ENCODE assay signal across 9 mouse cellular contexts in genomic region chr4:133024969-133025685, GRCm38 (mm10). TPM values are rescaled to one million over a fixed set of nuclear protein-coding genes. Genes with fewer than 3 reads are reported as not detected.
DNase-seq lines count a peak whose midpoint lies in the region; ATAC-seq and TF ChIP-seq lines count a peak whose summit lies in the region.
"Had no signal": no experiment of that assay in that cellular context is flagged by ENCODE, and none has a peak within 500 bp of the region (broad histone marks: within the 10 kb centered on the region; RNA-seq: fewer than 3 reads in every experiment).

No protein-coding gene starts in this region.

- WGBS in embryonic facial prominence, embryonic 11.5 days, result 33% methylated on average over 10 of the region's 10 CpGs
- WGBS in heart, postnatal 0 days, result 8% methylated on average over 8 of the region's 10 CpGs
- 8% methylated on average over 10 of the region's 10 CpGs for WGBS in stomach, embryonic 14.5 days

- peak overlapping the region; percentile 59; the same call in 1 of the 2 replicates for H3K27ac ChIP-seq in embryonic facial prominence, embryonic 11.5 days (replicated peaks; ENCODE audit: low read depth, low read length)
- H3K27ac ChIP-seq in heart, postnatal 0 days (ENCODE audit: low read depth), result peak overlapping the region; percentile 63
- H3K27ac ChIP-seq in stomach, embryonic 14.5 days (ENCODE audit: low read length), result peak overlapping the region; percentile 75

- no peak overlapping the region for H3K4me3 ChIP-seq in embryonic facial prominence, embryonic 11.5 days (ENCODE audit: low read depth, low read length)
- no peak overlapping the region for H3K4me3 ChIP-seq in heart, postnatal 0 days (ENCODE audit: low read depth, low read length)
- H3K4me3 ChIP-seq in stomach, embryonic 14.5 days (ENCODE audit: low read depth, low read length), result no peak overlapping the region

- TF ChIP-seq CTCF in heart, postnatal 0 days (IDR thresholded peaks at IDR 0.05; ENCODE audit: low read depth), result no peak

- peak; percentile 45 for DNase-seq in left cerebral cortex, postnatal 4 days
- DNase-seq in left cerebral cortex, adult 8-10 months (ENCODE audit: low spot score in 2 of 2), result no peak
- DNase-seq in embryonic facial prominence, embryonic 11.5 days (ENCODE audit: low spot score), result no peak
- DNase-seq in heart, postnatal 0 days (ENCODE audit: low spot score), result peak; percentile 37
- peak; percentile 70 to 87 for DNase-seq in kidney, postnatal 25 days
- no peak for DNase-seq in adipocyte (ENCODE audit: low spot score)
- DNase-seq in frontal cortex, adult 2 months (ENCODE audit: extremely low spot score in 1 of 2, low spot score in 1 of 2), result no peak

- no peak for ATAC-seq in embryonic facial prominence, embryonic 11.5 days (replicated peaks; ENCODE audit: insufficient number of reproducible peaks, low FRiP score, low TSS enrichment, low read depth)
- ATAC-seq in heart, postnatal 0 days (ENCODE audit: insufficient read depth, low read depth), result peak; percentile 25
- ATAC-seq in stomach, embryonic 14.5 days (ENCODE audit: insufficient number of reproducible peaks, insufficient read depth, low FRiP score, low read depth), result peak; percentile 34; the same call in 1 of the 2 replicates

- no peak overlapping the region for H3K9ac ChIP-seq in embryonic facial prominence, embryonic 11.5 days (replicated peaks; ENCODE audit: low read length)
- 0 out of 2 replicates have a peak overlapping the region, but pooled peaks have one; percentile 20 for H3K9ac ChIP-seq in heart, postnatal 0 days (replicated peaks; ENCODE audit: low read depth, low read length)
- H3K9ac ChIP-seq in stomach, embryonic 14.5 days (replicated peaks; ENCODE audit: low read depth, low read length), result no peak overlapping the region

- H3K36me3 ChIP-seq in embryonic facial prominence, embryonic 11.5 days (replicated peaks; ENCODE audit: control insufficient read depth, insufficient read depth, low read depth, low read length), result no peaks in the 10 kb centered on the region
- no peaks in the 10 kb centered on the region for H3K36me3 ChIP-seq in heart, postnatal 0 days (replicated peaks; ENCODE audit: control insufficient read depth, insufficient read depth, low read length)
- H3K36me3 ChIP-seq in stomach, embryonic 14.5 days (ENCODE audit: control insufficient read depth, insufficient read depth, low read length), result no peaks in the 10 kb centered on the region; the same call in 1 of the 2 replicates

- intact Hi-C loops in left cerebral cortex, postnatal 4 days (cut with DNase I), result no loop called here

- no peaks in the 10 kb centered on the region for H3K27me3 ChIP-seq in embryonic facial prominence, embryonic 11.5 days (ENCODE audit: control insufficient read depth, insufficient read depth, low read length)
- no peaks in the 10 kb centered on the region for H3K27me3 ChIP-seq in heart, postnatal 0 days (ENCODE audit: control insufficient read depth, insufficient read depth, low read length)
- no peaks in the 10 kb centered on the region for H3K27me3 ChIP-seq in stomach, embryonic 14.5 days (ENCODE audit: control insufficient read depth, insufficient read depth, low read length)

- no peak overlapping the region; the same call in 1 of the 2 replicates for H3K4me2 ChIP-seq in embryonic facial prominence, embryonic 11.5 days (ENCODE audit: low read depth, low read length)
- no peak overlapping the region for H3K4me2 ChIP-seq in heart, postnatal 0 days (ENCODE audit: low read depth, low read length)
- H3K4me2 ChIP-seq in stomach, embryonic 14.5 days (replicated peaks; ENCODE audit: low read depth, low read length), result peak overlapping the region; percentile 7; the same call in 1 of the 2 replicates

- H3K4me1 ChIP-seq in embryonic facial prominence, embryonic 11.5 days (ENCODE audit: control insufficient read depth, insufficient read depth, low read length), result peaks cover 35% of the 10 kb centered on the region
- peaks cover 76% of the 10 kb centered on the region for H3K4me1 ChIP-seq in heart, postnatal 0 days (ENCODE audit: control insufficient read depth, insufficient read depth)
- peaks cover 70% of the 10 kb centered on the region for H3K4me1 ChIP-seq in stomach, embryonic 14.5 days (ENCODE audit: control insufficient read depth, insufficient read depth, low read length)

- H3K9me3 ChIP-seq in embryonic facial prominence, embryonic 11.5 days (replicated peaks; ENCODE audit: control insufficient read depth, low read length), result no peaks in the 10 kb centered on the region
- H3K9me3 ChIP-seq in heart, postnatal 0 days (replicated peaks; ENCODE audit: control insufficient read depth, low read length), result no peaks in the 10 kb centered on the region
- no peaks in the 10 kb centered on the region for H3K9me3 ChIP-seq in stomach, embryonic 14.5 days (ENCODE audit: control insufficient read depth, low read depth, low read length)
- H3K9me3 ChIP-seq: G1E had no signal

- TF ChIP-seq EP300 in heart, postnatal 0 days (IDR thresholded peaks at IDR 0.05; ENCODE audit: low read depth), result no peak

RNA-seq across cellular contexts. Expression of gene Ahdc1, which starts 14.1 kb away (rescaled TPM):
- 100 to 1,000 TPM in 1 of 2 experiments, 10 to 100 TPM in 1; 94.1 to 102 TPM for total RNA-seq in left cerebral cortex, postnatal 4 days (2021)
- total RNA-seq in left cerebral cortex, adult 8-10 months (2022), result 100 to 1,000 TPM in 2 of 4 experiments, 10 to 100 TPM in 2; 95.7 to 104 (median 99.7) TPM
- 6.6 and 7.7 TPM in 2 replicates for polyA plus RNA-seq in embryonic facial prominence, embryonic 11.5 days (2014; fragmentation: Nextera tagmentation; extraction: Ambion mirVana)
- total RNA-seq in heart, postnatal 0 days (2014; rRNA removed; ENCODE audit: low replicate concordance), result 40.5 and 57.2 TPM in 2 replicates
- polyA plus RNA-seq in heart, postnatal 0 days (2015; fragmentation: Nextera tagmentation; extraction: Ambion mirVana), result 4.6 and 5.2 TPM in 2 replicates
- 10.3 and 10.7 TPM in 2 replicates for polyA plus RNA-seq in stomach, embryonic 14.5 days (2014; fragmentation: Nextera tagmentation; extraction: Ambion mirVana)
- polyA plus RNA-seq in frontal cortex, adult 2 months (2012; rRNA removed), result 28.5 and 28.6 TPM in 2 replicates

RNA-seq across cellular contexts. Expression of gene Fgr, which starts 51.2 kb away (rescaled TPM):
- total RNA-seq in left cerebral cortex, postnatal 4 days (2021), result under 1 TPM; 0.42 to 0.44 TPM
- total RNA-seq in left cerebral cortex, adult 8-10 months (2022), result 1 to 10 TPM in 2 of 4 experiments, under 1 TPM in 2; 0.17 to 1.1 (median 0.82) TPM
- 0.08 and 0.20 TPM in 2 replicates for polyA plus RNA-seq in embryonic facial prominence, embryonic 11.5 days (2014; fragmentation: Nextera tagmentation; extraction: Ambion mirVana)
- total RNA-seq in heart, postnatal 0 days (2014; rRNA removed; ENCODE audit: low replicate concordance), result 0.04 and 0.19 TPM in 2 replicates
- 0.31 and 0.37 TPM in 2 replicates for polyA plus RNA-seq in heart, postnatal 0 days (2015; fragmentation: Nextera tagmentation; extraction: Ambion mirVana)
- polyA plus RNA-seq in stomach, embryonic 14.5 days (2014; fragmentation: Nextera tagmentation; extraction: Ambion mirVana), result 0.13 and 0.19 TPM in 2 replicates
- polyA plus RNA-seq in frontal cortex, adult 2 months (2012; rRNA removed), result 0.18 and 0.19 TPM in 2 replicates
- polyA plus RNA-seq: G1E had no signal

Comparison
In these comparisons a context has a peak if more than half of its experiments do, and no peak if none do; other contexts are left out.
1. DNase-seq: peak in left cerebral cortex, postnatal 4 days (single experiment), heart, postnatal 0 days (single experiment) and kidney, postnatal 25 days (2 of 2); none in left cerebral cortex, adult 8-10 months (0 of 2), embryonic facial prominence, embryonic 11.5 days (single experiment), adipocyte (single experiment) and frontal cortex, adult 2 months (0 of 2).
2. Peak in every context shown above with its lines, with median percentiles within 50 percentile points of each other: H3K27ac ChIP-seq.